In genomic region chr11:55386424-55387063, GRCm38 (mm10) we compare ENCODE assay signal across 9 mouse cellular contexts. TPM values are rescaled to one million over a fixed set of nuclear protein-coding genes. Genes with fewer than 3 reads are reported as not detected.
DNase-seq lines count a peak whose midpoint lies in the region; ATAC-seq lines count a peak whose summit lies in the region.
"Had no signal": no experiment of that assay in that cellular context is flagged by ENCODE, and none has a peak within 500 bp of the region (broad histone marks: within the 10 kb centered on the region; RNA-seq: fewer than 3 reads in every experiment).

No protein-coding gene starts in this region.

- peak; percentile 77 for ATAC-seq in cerebellum, adult (ENCODE audit: insufficient number of reproducible peaks, low FRiP score, low TSS enrichment)
- ATAC-seq in forebrain, embryonic 14.5 days: peak; percentile 89
- peak; percentile 44 for ATAC-seq in lung, embryonic 15.5 days (ENCODE audit: borderline replicate concordance, extremely low read depth, low FRiP score, low TSS enrichment)

- no peak overlapping the region for H3K9ac ChIP-seq in forebrain, embryonic 14.5 days (ENCODE audit: low read length)
- no peak overlapping the region for H3K9ac ChIP-seq in lung, embryonic 15.5 days

- H3K4me1 ChIP-seq in forebrain, embryonic 14.5 days (ENCODE audit: control insufficient read depth, insufficient read depth, low read length): no peaks in the 10 kb centered on the region
- peaks cover 14% of the 10 kb centered on the region for H3K4me1 ChIP-seq in lung, embryonic 15.5 days

- no peaks in the 10 kb centered on the region for H3K36me3 ChIP-seq in forebrain, embryonic 14.5 days (ENCODE audit: control insufficient read depth, insufficient read depth, low read length)
- H3K36me3 ChIP-seq in lung, embryonic 15.5 days: no peaks in the 10 kb centered on the region

- no peaks in the 10 kb centered on the region for H3K27me3 ChIP-seq in forebrain, embryonic 14.5 days (replicated peaks; ENCODE audit: control insufficient read depth, insufficient read depth, low read length)
- no peaks in the 10 kb centered on the region for H3K27me3 ChIP-seq in lung, embryonic 15.5 days

- no peak overlapping the region for H3K27ac ChIP-seq in forebrain, embryonic 14.5 days (ENCODE audit: low read depth, low read length)
- H3K27ac ChIP-seq in lung, embryonic 15.5 days: no peak overlapping the region

- no peak overlapping the region for H3K4me3 ChIP-seq in forebrain, embryonic 14.5 days (ENCODE audit: low read depth, low read length)
- no peak overlapping the region for H3K4me3 ChIP-seq in lung, embryonic 15.5 days
- H3K4me3 ChIP-seq: megakaryocyte, embryonic 14.5 days had no signal

- H3K4me2 ChIP-seq in forebrain, embryonic 14.5 days (ENCODE audit: low read length): no peak overlapping the region
- no peak overlapping the region for H3K4me2 ChIP-seq in lung, embryonic 15.5 days

- WGBS in forebrain, embryonic 14.5 days: 13% methylated on average over 11 of the region's 11 CpGs
- 14% methylated on average over 11 of the region's 11 CpGs for WGBS in lung, embryonic 15.5 days

- peak; percentile 94 for DNase-seq in ES-CJ7 (ENCODE audit: low read depth, low spot score)
- DNase-seq in forebrain, embryonic 14.5 days (ENCODE audit: low spot score): peak; percentile 94
- peak; percentile 94 for DNase-seq in heart, postnatal 4 days
- DNase-seq in layer of hippocampus, adult 8-10 months (ENCODE audit: low spot score in 2 of 2): peak; percentile 69 to 94
- DNase-seq in ovary, postnatal 14 days (ENCODE audit: low spot score): peak; percentile 93
- DNase-seq in thymus, postnatal 10 days (ENCODE audit: low spot score in 2 of 2): peak; percentile 45 to 75

- H3K9me3 ChIP-seq in forebrain, embryonic 14.5 days (replicated peaks; ENCODE audit: control insufficient read depth, low read length): no peaks in the 10 kb centered on the region
- H3K9me3 ChIP-seq in lung, embryonic 15.5 days: no peaks in the 10 kb centered on the region

RNA-seq across cellular contexts. Expression of gene Sparc, which starts 36.4 kb away (rescaled TPM):
- polyA plus RNA-seq in forebrain, embryonic 14.5 days (2014; fragmentation: Nextera tagmentation; extraction: Ambion mirVana): 300 and 365 TPM in 2 replicates
- 1,000 to 10,000 TPM; 1,405 to 1,430 TPM for total RNA-seq in heart, postnatal 4 days (2021)
- 100 to 1,000 TPM; 259 to 443 (median 324) TPM for total RNA-seq in layer of hippocampus, adult 8-10 months (2022)
- 1,944 and 2,059 TPM in 2 replicates for polyA plus RNA-seq in lung, embryonic 15.5 days (2015; fragmentation: Nextera tagmentation; extraction: Ambion mirVana)

RNA-seq across cellular contexts. Expression of gene Fat2, which starts 50.2 kb away (rescaled TPM):
- polyA plus RNA-seq in forebrain, embryonic 14.5 days (2014; fragmentation: Nextera tagmentation; extraction: Ambion mirVana): 0.03 and 0.05 TPM in 2 replicates
- under 1 TPM; 0.05 to 0.07 TPM for total RNA-seq in heart, postnatal 4 days (2021)
- total RNA-seq in layer of hippocampus, adult 8-10 months (2022): under 1 TPM; 0.21 to 0.35 (median 0.27) TPM
- 0.29 and 0.41 TPM in 2 replicates for polyA plus RNA-seq in lung, embryonic 15.5 days (2015; fragmentation: Nextera tagmentation; extraction: Ambion mirVana)
